Mouse (Mus musculus) kidney, adult 11 months (tissue): Measurements from ENCODE around the gene Pigp.

Experiments used
- DNase-seq: peaks from one replicate; pipeline ENCODE4 v3.0.0; 2022

The Pigp gene

DNA sequence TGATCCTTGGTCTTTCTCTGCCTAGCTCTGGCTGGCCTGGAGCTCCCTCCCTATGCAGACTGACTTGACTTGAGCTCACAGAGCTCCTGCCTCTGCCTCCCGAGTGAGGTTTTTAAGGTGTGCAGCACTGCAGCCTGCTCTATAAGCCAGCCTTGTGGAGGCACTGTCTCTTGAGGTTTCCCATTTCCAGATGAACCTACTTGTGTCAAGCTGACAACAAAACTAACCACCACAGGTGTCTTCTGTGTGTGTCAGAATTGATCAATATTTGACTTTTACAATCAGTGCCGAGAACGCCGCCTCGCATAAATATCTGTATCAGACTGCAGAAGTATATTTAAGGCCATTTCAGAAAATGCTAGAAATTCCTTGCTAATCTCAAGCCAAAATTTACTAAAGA, 57.0 kb downstream of the Pigp start:
- DNase-seq = no peak

DNA sequence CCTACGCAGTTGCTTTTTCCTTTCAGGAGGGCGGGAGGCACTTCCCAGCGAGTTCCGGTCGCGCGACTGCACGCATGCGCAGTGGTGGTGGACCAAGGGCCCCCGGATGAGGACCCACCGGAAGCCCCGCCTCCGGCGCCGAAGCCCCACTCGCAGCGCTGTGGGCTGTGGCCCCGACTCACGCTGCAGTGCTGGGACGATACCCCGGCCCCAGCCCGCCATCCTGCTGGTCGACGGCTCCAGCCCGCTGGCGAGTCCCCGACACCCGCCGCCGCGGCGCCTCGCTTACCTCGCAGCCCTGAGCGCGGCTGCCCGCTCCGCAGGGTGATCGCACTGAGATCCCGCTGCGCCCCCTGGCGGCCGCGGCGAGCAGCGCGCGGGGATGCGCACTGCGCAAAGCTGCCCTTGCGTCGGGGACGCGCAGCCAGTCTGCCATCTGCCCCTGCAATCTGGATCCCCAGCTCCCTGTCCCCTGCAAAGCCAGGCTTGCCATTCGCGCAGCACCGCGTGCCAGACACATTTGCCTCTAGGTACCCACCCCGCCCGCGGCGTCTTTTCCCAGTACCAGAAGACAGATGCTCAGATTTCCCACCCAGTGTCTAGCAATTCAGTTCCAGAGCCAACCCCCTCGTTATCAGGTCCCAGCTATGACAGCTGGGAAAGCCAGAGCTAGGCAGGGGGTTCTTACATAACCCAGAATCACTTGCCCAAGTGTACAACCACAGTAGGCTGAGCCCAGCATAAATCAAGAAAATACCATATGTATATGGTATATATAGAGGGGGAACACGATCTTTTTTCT, 58.2 kb downstream of the Pigp start, which contains the start of gene Hlcs:
TSS of gene Hlcs (minus strand) at position 343 of the 802 bp plus-strand sequence.
- DNase-seq = peak; percentile 96

DNA sequence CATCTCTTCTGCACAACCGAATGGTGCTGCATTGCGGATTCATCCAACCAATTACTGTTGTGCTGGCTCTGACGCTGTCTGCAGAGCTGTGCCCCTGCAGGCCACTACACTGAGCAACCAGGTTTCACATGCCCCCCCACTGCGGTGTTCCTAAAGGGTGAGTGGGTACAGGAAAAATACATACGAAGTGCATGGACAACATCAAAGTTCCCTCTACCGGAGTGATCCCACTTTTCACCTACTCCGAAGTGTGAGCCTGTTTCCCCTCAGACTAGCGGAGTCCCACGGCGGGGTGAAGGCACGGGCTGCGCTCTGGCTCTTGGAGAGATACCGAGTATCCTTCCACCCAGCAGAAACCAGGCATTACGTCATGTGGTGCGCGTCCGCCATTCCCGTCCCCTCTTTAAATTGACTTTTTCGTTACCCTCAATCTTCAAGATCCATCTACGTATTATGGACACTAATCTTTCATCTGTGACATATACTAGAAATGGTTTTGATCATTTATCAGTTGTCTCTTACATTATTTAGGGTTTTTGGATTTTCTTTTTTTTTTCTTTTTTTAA, 58.9 kb downstream of the Pigp start:
- peak; percentile 77 for DNase-seq

DNA sequence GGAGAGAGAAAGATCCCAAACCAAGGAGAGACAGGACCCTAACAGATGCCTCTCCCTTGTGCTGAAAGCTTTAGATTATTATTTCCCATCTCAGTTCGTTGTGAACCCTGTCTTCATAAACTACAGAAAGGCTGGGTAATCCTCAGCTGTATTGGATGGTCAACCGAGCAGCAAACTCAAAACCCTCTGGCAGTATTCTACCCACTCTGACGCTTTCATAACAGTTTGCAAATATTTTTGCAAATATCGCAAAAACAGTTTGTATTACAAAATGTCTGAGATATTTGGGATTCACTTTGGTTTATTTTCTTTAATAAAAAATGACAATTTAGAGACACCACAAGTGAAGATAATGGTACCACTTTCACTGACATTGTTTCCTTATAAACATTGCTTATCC, 59.7 kb downstream of the Pigp start:
- no peak for DNase-seq

GRCm38 (mm10) chr16:94311416-94311815, 60.2 kb downstream of the Pigp start:
- DNase-seq = no peak

DNA sequence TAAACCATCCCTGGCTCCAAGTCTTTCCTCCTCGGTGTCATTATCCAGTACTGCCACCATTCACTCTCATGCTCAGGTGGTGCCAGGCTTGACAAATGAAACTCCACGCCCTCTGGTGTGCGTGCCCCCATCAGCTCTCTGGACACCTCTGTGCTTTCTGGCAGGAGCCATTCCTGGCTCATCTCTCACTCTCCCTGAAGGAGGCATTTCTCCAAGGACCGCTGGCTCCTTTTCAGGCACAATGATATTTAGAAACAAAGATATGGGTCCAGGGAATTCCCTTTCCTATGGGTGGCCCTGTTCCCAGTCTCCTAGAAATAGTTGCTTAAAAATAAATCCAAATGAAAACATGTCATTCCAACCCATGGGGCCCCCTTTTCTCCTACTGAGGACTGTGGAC, 62.6 kb downstream of the Pigp start:
- DNase-seq = no peak
